Mouse (Mus musculus) G1E (cell line): ENCODE measurements around the gene Gulp1. TPM values are rescaled to one million over a fixed set of nuclear protein-coding genes. Genes with fewer than 3 reads are reported as not detected.

Experiments
- ATAC-seq: 2 replicates; pipeline ENCODE4 v1.8.0; 2016; ENCODE audit warnings: mild to moderate bottlenecking; ENCODE audit not compliant: insufficient number of reproducible peaks, poor library complexity, low FRiP score, severe bottlenecking; ENCODE audit errors: extremely low read depth
- DNase-seq: peaks from one replicate; pipeline ENCODE4 v3.0.0; 2012; ENCODE audit warnings: low spot score
- H3K27me3 ChIP-seq: 2 replicates; pipeline ENCODE4 v1.6.1; 2012; ENCODE audit warnings: mild to moderate bottlenecking, low read length, inconsistent platforms; ENCODE audit not compliant: insufficient read depth
- H3K36me3 ChIP-seq: replicated peaks from 2 replicates; pipeline ENCODE3; 2012; ENCODE audit warnings: mild to moderate bottlenecking, inconsistent platforms
- H3K4me1 ChIP-seq: 2 replicates; pipeline ENCODE4 v1.6.1; 2012; ENCODE audit warnings: low read depth, low read length, inconsistent platforms, mixed read lengths; ENCODE audit not compliant: insufficient read depth
- H3K4me3 ChIP-seq: 2 replicates; pipeline ENCODE4 v1.5.1; 2012; ENCODE audit warnings: low read depth, mild to moderate bottlenecking, inconsistent platforms, low read length, moderate library complexity, mixed read lengths
- H3K9me3 ChIP-seq: replicated peaks from 2 replicates; pipeline ENCODE4 v1.6.1; 2012; ENCODE audit warnings: inconsistent platforms
- CTCF ChIP-seq: IDR thresholded peaks from 2 replicates; pipeline ENCODE4 v1.5.1; 2012; ENCODE audit warnings: low read depth, low read length, inconsistent platforms, mixed read lengths
- GATA1 ChIP-seq: IDR thresholded peaks from 2 replicates; pipeline ENCODE4 v1.6.1; 2012; ENCODE audit warnings: borderline replicate concordance, low read length, inconsistent platforms, mixed read lengths
- GATA2 ChIP-seq: IDR thresholded peaks from 2 replicates; pipeline ENCODE4 v1.6.1; 2012; ENCODE audit warnings: low read depth, low read length, inconsistent platforms, borderline replicate concordance
- POLR2AphosphoS5 ChIP-seq: IDR thresholded peaks from 2 replicates; pipeline ENCODE4 v1.6.1; 2012; ENCODE audit warnings: low read depth, low read length, inconsistent platforms; ENCODE audit not compliant: insufficient replicate concordance
- TAL1 ChIP-seq: conservative IDR thresholded peaks from 2 replicates; pipeline ENCODE4 v1.6.1; 2012; ENCODE audit warnings: low read depth, low read length, inconsistent platforms, mixed read lengths
- polyA plus RNA-seq: library from polyadenylated mRNA; stranded (reverse); fragments of >175 nt; gene quantifications from 2 replicates; pipeline ENCODE4 v1.2.3, GENCODE M21; 2012
- total RNA-seq, 2 experiments: library from RNA; stranded (forward) in 1 of 2; stranded (reverse) in 1 of 2; fragments of 200-1000 nt in 1 of 2; fragments of >200 nt in 1 of 2; fragmentation: Nextera tagmentation in 1 of 2; gene quantifications; 2 replicates each; pipeline ENCODE4 v1.2.3; 2014 to 2017

Gene Gulp1
- total and polyA plus RNA-seq, 3 experiments: not detected

DNA sequence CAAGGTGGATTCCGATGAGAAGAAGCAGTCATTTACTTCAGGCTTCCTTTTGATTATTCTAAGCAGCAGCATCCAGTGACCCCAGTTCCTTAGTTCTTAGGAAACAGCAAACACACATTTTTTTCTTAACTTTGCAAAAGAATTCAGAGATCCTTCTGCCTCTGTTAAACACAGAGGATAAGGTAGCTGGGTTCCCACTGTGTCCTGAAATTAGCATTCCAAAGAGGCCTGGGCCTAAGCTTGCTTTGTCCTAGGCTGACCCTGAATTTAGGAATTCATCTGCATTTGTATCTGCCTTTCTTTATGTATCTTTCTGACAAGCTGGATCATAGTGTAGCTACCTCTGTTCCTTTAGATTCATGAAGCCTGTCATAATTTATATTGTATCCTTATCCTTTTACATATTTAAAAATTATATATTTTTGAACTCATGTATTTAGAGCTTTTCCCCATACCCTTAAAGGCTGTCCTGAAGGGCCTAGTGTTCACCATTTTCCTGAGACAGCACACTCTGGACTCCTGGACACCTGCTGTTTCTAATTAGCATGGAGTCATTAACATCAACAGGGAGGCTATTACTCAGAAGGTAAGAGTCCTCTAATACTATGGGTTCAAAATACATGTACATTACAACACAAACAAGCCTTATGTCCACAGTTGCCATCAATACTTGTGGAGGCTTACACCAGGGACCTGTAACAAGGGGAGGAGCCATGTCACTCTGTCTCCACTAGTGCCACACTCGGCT is 62.2 kb downstream of the Gulp1 start:
- Histone ChIP-seq H3K9me3 (no peaks in the 10 kb centered on the region), H3K4me1 (no peaks in the 10 kb centered on the region), H3K36me3 (no peaks in the 10 kb centered on the region), H3K4me3 (no peak overlapping the region), H3K27me3 (peaks cover 2% of the 10 kb centered on the region; the same call in 1 of the 2 replicates)
- TF ChIP-seq POLR2AphosphoS5 (no peak), CTCF (no peak), GATA2 (no peak), GATA1 (no peak), TAL1 (no peak)
- DNase-seq (no peak), ATAC-seq (no peak)

DNA sequence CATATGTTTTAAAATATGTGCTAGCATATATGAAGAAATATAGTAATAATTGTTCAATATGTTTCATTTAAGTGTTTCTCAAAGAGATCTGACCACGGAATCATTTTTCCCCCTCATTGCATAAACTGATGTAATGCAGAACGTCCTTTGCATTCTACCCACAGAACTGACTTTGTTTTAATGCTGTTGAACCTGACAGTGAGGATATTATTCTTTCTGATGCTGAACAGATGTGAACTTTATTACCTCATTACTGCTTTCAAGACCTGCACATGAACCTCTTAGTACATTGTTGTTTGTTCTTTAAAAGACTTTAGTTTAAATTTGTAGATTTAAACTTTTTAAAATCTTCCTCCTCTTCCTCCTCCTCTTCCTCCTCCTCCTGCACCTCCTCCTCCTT is 67.4 kb downstream of the Gulp1 start:
- Histone ChIP-seq H3K4me3 (no peak overlapping the region), H3K36me3 (no peaks in the 10 kb centered on the region), H3K9me3 (no peaks in the 10 kb centered on the region), H3K27me3 (peaks cover 2% of the 10 kb centered on the region; the same call in 1 of the 2 replicates), H3K4me1 (no peaks in the 10 kb centered on the region)
- DNase-seq (no peak), ATAC-seq (no peak)
- TF ChIP-seq GATA1 (no peak), CTCF (no peak), GATA2 (no peak), POLR2AphosphoS5 (no peak), TAL1 (no peak)

DNA sequence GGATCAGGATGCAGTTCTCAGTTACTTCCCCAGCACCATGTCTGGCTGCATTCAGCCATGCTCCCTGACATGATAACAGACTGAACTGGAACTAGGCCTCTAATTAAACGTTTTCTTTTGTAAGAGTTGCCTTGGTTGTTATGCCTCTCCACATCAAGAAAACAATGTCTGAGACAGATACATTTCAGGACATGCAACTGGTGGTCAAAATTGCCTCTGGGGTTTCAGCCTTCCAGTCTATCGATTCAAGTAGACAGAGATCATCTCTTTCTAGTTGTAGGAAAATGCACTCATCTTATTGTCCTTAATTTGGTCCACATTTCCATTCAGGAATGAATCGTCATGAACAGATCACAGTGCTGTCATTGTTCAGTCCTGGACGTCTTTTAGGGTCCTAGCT is 83.2 kb downstream of the Gulp1 start:
- TF ChIP-seq TAL1 (no peak), CTCF (no peak), POLR2AphosphoS5 (no peak)
- no peak overlapping the region for H3K4me3 ChIP-seq
- H3K9me3 ChIP-seq: no peaks in the 10 kb centered on the region
- H3K36me3 ChIP-seq: no peaks in the 10 kb centered on the region
- ATAC-seq: no peak
- DNase-seq: no peak
- no peaks in the 10 kb centered on the region for H3K4me1 ChIP-seq
- H3K27me3 ChIP-seq: no peaks in the 10 kb centered on the region

DNA sequence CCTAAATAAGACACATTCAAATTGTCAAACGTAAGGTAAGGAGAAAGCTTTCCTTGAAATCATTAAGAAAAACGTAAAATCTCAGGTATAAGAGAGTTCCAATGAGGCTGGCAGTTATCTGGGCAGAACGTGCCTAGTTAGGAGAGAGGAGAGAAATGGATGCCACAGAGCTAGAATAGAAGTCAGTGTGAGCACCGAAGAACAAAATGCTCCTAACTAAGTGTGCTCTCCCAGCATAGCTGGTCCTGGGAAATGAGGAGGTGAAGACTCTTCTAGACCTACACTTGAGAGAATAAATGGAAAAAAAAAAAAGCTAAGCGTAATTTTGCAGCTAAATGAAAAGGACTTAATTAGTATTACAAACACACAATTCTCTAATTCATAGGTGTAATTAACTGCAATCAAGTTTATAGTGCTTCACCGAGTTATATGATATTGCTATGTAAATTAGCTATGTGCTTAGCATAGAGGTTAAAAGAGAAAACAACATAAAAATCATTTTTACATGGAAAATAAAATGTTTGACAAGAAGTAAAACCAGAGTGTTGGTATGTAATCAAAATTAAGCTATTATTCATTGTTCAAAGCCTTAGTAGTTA is 94.5 kb downstream of the Gulp1 start:
- Histone ChIP-seq H3K9me3 (no peaks in the 10 kb centered on the region), H3K4me3 (no peak overlapping the region), H3K36me3 (no peaks in the 10 kb centered on the region), H3K27me3 (no peaks in the 10 kb centered on the region), H3K4me1 (no peaks in the 10 kb centered on the region)
- ATAC-seq (no peak), DNase-seq (no peak)
- TF ChIP-seq TAL1 (no peak), CTCF (no peak), POLR2AphosphoS5 (no peak), GATA2 (no peak), GATA1 (no peak)

DNA sequence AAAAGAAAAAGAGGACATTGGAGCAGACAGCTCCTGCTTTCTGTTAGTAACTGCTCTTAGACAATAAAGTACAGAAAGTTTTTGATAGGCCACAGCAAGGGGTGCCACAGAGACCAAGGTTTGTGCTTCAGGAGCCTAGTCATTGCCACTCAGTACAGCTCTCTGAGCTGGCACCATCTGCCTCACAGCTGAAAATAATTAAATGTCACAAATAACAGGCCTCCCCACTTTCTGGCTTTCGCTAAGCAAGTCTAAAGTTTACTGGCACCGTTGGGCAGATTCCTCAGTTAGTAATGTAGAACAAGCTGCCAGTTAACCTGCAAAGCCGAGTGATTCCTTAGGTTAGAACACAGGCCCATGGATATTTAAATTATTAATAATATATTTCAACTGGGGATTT is 127.7 kb downstream of the Gulp1 start:
- no peaks in the 10 kb centered on the region for H3K9me3 ChIP-seq
- no peak for TF ChIP-seq CTCF
- ATAC-seq (no peak), DNase-seq (no peak)
- H3K27me3 ChIP-seq: no peaks in the 10 kb centered on the region
- no peaks in the 10 kb centered on the region for H3K36me3 ChIP-seq
- no peaks in the 10 kb centered on the region for H3K4me1 ChIP-seq
- H3K4me3 ChIP-seq: no peak overlapping the region

DNA sequence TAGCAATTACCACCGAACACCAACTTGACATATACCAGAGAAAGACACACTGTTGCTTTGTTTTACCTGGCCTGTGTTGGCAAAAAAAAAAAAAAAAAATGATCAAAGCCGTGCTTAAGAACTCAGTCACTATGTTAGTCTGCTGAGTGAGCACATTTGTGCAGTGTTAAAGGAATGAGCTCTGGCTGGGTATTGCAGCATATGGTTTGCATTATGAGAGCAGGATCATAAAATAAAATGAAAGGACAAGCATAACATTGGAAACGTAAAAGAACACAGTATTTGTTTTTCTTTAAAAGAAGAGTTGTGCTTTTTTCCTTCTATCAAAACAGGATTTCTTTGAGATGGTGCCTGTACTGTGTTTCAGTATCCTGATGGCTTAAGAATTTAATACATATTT is 128.1 kb downstream of the Gulp1 start:
- no peaks in the 10 kb centered on the region for H3K27me3 ChIP-seq
- H3K36me3 ChIP-seq: no peaks in the 10 kb centered on the region
- no peak for DNase-seq
- no peak overlapping the region for H3K4me3 ChIP-seq
- no peaks in the 10 kb centered on the region for H3K9me3 ChIP-seq
- ATAC-seq: no peak
- no peak for TF ChIP-seq CTCF
- TF ChIP-seq GATA1: no peak
- TF ChIP-seq GATA2: no peak
- no peak for TF ChIP-seq TAL1
- TF ChIP-seq POLR2AphosphoS5: no peak
- H3K4me1 ChIP-seq: no peaks in the 10 kb centered on the region
